Mouse (Mus musculus) lung, embryonic 16.5 days (tissue): Measurements from ENCODE around the gene Rbms1. TPM values are rescaled to one million over a fixed set of nuclear protein-coding genes. Genes with fewer than 3 reads are reported as not detected.
A peak's percentile ranks its signal among the peaks of the same experiment; 100 is the strongest.

Experiments used
- ATAC-seq: fragments of 200-750 bp; cut with Nextera tagmentation; 2 replicates; pipeline ENCODE4 v1.8.0; 2017; ENCODE audit warnings: low read depth, mild to moderate bottlenecking, moderate library complexity
- H3K27ac ChIP-seq: fragments of 300-500 bp; sonication (generic); 2 replicates; pipeline ENCODE4 v1.5.1; 2014; ENCODE audit warnings: mild to moderate bottlenecking, control low read depth, low read length
- H3K27me3 ChIP-seq: fragments of 300-500 bp; sonication (generic); 2 replicates; pipeline ENCODE4 v1.6.1; 2014; ENCODE audit warnings: low read depth, low read length, mixed read lengths; ENCODE audit not compliant: control insufficient read depth, insufficient read depth
- H3K36me3 ChIP-seq: fragments of 300-500 bp; sonication (generic); 2 replicates; pipeline ENCODE4 v1.6.1; 2014; ENCODE audit warnings: low read length; ENCODE audit not compliant: control insufficient read depth, insufficient read depth
- H3K4me1 ChIP-seq: fragments of 300-500 bp; sonication (generic); replicated peaks from 2 replicates; pipeline ENCODE4 v1.6.1; 2014; ENCODE audit warnings: low read length, mixed read lengths; ENCODE audit not compliant: control insufficient read depth, insufficient read depth
- H3K4me2 ChIP-seq: fragments of 300-500 bp; sonication (generic); 2 replicates; pipeline ENCODE4 v1.6.1; 2014; ENCODE audit warnings: low read depth, low read length, control low read depth
- H3K4me3 ChIP-seq: fragments of 300-500 bp; sonication (generic); 2 replicates; pipeline ENCODE4 v1.5.1; 2014; ENCODE audit warnings: mild to moderate bottlenecking, low read length, control low read depth
- H3K9ac ChIP-seq: fragments of 300-500 bp; sonication (generic); 2 replicates; pipeline ENCODE4 v1.6.1; 2014; ENCODE audit warnings: low read length, control low read depth
- H3K9me3 ChIP-seq: fragments of 300-500 bp; sonication (generic); 2 replicates; pipeline ENCODE4 v1.6.1; 2016; ENCODE audit warnings: low read length; ENCODE audit not compliant: control insufficient read depth
- WGBS: fragments of 180-500 bp; shearing (Covaris S2); extraction: QIAGEN DNeasy Blood & Tissue Kit; methylation state at CpG from one replicate; pipeline ENCODE4 v1.1.7; 2014; 5-methylcytosine and 5-hydroxymethylcytosine counted together
- polyA plus RNA-seq: library from polyadenylated mRNA; unstranded; fragments of >200 nt; fragmentation: Nextera tagmentation; extraction: Ambion mirVana; gene quantifications from 2 replicates; pipeline ENCODE4 v1.2.1, GENCODE M21; 2015

Rbms1 gene
- polyA plus RNA-seq, 1 experiment from 2014 or later: 129 TPM

GRCm38 (mm10) chr2:60703315-60703714, 259.7 kb downstream of the Rbms1 start:
- WGBS: 31% methylated on average over 4 of the region's 4 CpGs
- no peaks in the 10 kb centered on the region for H3K36me3 ChIP-seq
- no peak overlapping the region for H3K4me2 ChIP-seq
- H3K4me1 ChIP-seq: peaks cover 15% of the 10 kb centered on the region
- no peaks in the 10 kb centered on the region for H3K27me3 ChIP-seq
- H3K4me3 ChIP-seq: no peak overlapping the region
- H3K9me3 ChIP-seq: no peaks in the 10 kb centered on the region
- ATAC-seq: peak; percentile 94
- H3K9ac ChIP-seq: no peak overlapping the region
- H3K27ac ChIP-seq: peak overlapping the region; percentile 90

GRCm38 (mm10) chr2:60700956-60701355, 262.0 kb downstream of the Rbms1 start:
- Histone ChIP-seq H3K4me2 (no peak overlapping the region), H3K27ac (no peak overlapping the region), H3K27me3 (no peaks in the 10 kb centered on the region), H3K4me3 (no peak overlapping the region), H3K36me3 (no peaks in the 10 kb centered on the region), H3K9ac (no peak overlapping the region), H3K4me1 (peaks cover 30% of the 10 kb centered on the region), H3K9me3 (no peaks in the 10 kb centered on the region)
- 81% methylated on average over 4 of the region's 4 CpGs for WGBS
- ATAC-seq: no peak

Other genes with a start within 250 kb of the Rbms1 start
- 10.0 and 12.4 TPM in 2 replicates for gene Itgb6, start 240.5 kb downstream of the Rbms1 start, polyA plus RNA-seq